Mouse (Mus musculus): ENCODE measurements around the gene Gdap1l1. TPM values are rescaled to one million over a fixed set of nuclear protein-coding genes. Genes with fewer than 3 reads are reported as not detected.
"Not testable (repeated sequence)": the region's sequence is repeated elsewhere in the genome, so short reads cannot be mapped to it uniquely, and the experiment has no call there.

The Gdap1l1 gene
- total RNA-seq (2017), result 0.73 TPM in 1 of 2 replicates, not detected in the other

- peak; percentile 24; the same call in 1 of the 2 replicates for ATAC-seq (replicated peaks; ENCODE audit: low read depth, poor library complexity, severe bottlenecking)
Observed at GRCm38 (mm10) chr2:163438246-163438618, at the start of gene Gdap1l1. Gene Gdap1l1 (plus strand): TSS chr2:163438476.

GRCm38 (mm10) chr2:163392436-163392835, 45.8 kb upstream of the Gdap1l1 start:
- no peak for ATAC-seq (replicated peaks; ENCODE audit: low read depth, poor library complexity, severe bottlenecking)

GRCm38 (mm10) chr2:163393241-163393640, 45.0 kb upstream of the Gdap1l1 start:
- no peak for ATAC-seq (replicated peaks; ENCODE audit: low read depth, poor library complexity, severe bottlenecking)

- no peak for ATAC-seq (replicated peaks; ENCODE audit: low read depth, poor library complexity, severe bottlenecking)
Observed at GRCm38 (mm10) chr2:163393976-163394375, 44.3 kb upstream of the Gdap1l1 start.

GRCm38 (mm10) chr2:163394977-163395376, 43.3 kb upstream of the Gdap1l1 start:
- ATAC-seq (replicated peaks; ENCODE audit: low read depth, poor library complexity, severe bottlenecking), result no peak

- no peak for ATAC-seq (replicated peaks; ENCODE audit: low read depth, poor library complexity, severe bottlenecking)
Observed at GRCm38 (mm10) chr2:163397071-163397470, 41.2 kb upstream of the Gdap1l1 start.

GRCm38 (mm10) chr2:163397905-163398304, 40.4 kb upstream of the Gdap1l1 start, which contains the start of gene Jph2:
Gene Jph2 (minus strand): TSS chr2:163397993.
- ATAC-seq (replicated peaks; ENCODE audit: low read depth, poor library complexity, severe bottlenecking), result no peak

GRCm38 (mm10) chr2:163398770-163399169, 39.5 kb upstream of the Gdap1l1 start:
- ATAC-seq (replicated peaks; ENCODE audit: low read depth, poor library complexity, severe bottlenecking), result no peak

- ATAC-seq (replicated peaks; ENCODE audit: low read depth, poor library complexity, severe bottlenecking), result no peak
Observed at GRCm38 (mm10) chr2:163399222-163399621, 39.1 kb upstream of the Gdap1l1 start.

GRCm38 (mm10) chr2:163401221-163401620, 37.1 kb upstream of the Gdap1l1 start:
- peak; percentile 97 for ATAC-seq (replicated peaks; ENCODE audit: low read depth, poor library complexity, severe bottlenecking)

- ATAC-seq (replicated peaks; ENCODE audit: low read depth, poor library complexity, severe bottlenecking), result no peak
Observed at GRCm38 (mm10) chr2:163404037-163404815, 34.0 kb upstream of the Gdap1l1 start.

- no peak for ATAC-seq (replicated peaks; ENCODE audit: low read depth, poor library complexity, severe bottlenecking)
Observed at GRCm38 (mm10) chr2:163410211-163410610, 28.1 kb upstream of the Gdap1l1 start.

- not testable (repeated sequence) for ATAC-seq (replicated peaks; ENCODE audit: low read depth, poor library complexity, severe bottlenecking)
Observed at GRCm38 (mm10) chr2:163411344-163411743, 26.9 kb upstream of the Gdap1l1 start.

- no peak for ATAC-seq (replicated peaks; ENCODE audit: low read depth, poor library complexity, severe bottlenecking)
Observed at GRCm38 (mm10) chr2:163411840-163412239, 26.4 kb upstream of the Gdap1l1 start.

GRCm38 (mm10) chr2:163412419-163412818, 25.9 kb upstream of the Gdap1l1 start:
- no peak for ATAC-seq (replicated peaks; ENCODE audit: low read depth, poor library complexity, severe bottlenecking)

- ATAC-seq (replicated peaks; ENCODE audit: low read depth, poor library complexity, severe bottlenecking), result no peak
Observed at GRCm38 (mm10) chr2:163412846-163413590, 25.3 kb upstream of the Gdap1l1 start.

- ATAC-seq (replicated peaks; ENCODE audit: low read depth, poor library complexity, severe bottlenecking), result no peak
Observed at GRCm38 (mm10) chr2:163417026-163417425, 21.2 kb upstream of the Gdap1l1 start.

- ATAC-seq (replicated peaks; ENCODE audit: low read depth, poor library complexity, severe bottlenecking), result no peak
Observed at GRCm38 (mm10) chr2:163417830-163418229, 20.4 kb upstream of the Gdap1l1 start.

GRCm38 (mm10) chr2:163418841-163419345, 19.4 kb upstream of the Gdap1l1 start:
- ATAC-seq (replicated peaks; ENCODE audit: low read depth, poor library complexity, severe bottlenecking), result peak; percentile 38

GRCm38 (mm10) chr2:163419346-163420045, 18.8 kb upstream of the Gdap1l1 start:
- ATAC-seq (replicated peaks; ENCODE audit: low read depth, poor library complexity, severe bottlenecking), result peak; percentile 86
